Mouse (Mus musculus) testis, adult 2 months (tissue): ENCODE data around the gene Poc1b.

Source experiments
- CTCF ChIP-seq: fragments of 200-500 bp; IDR thresholded peaks from 2 replicates; pipeline ENCODE4 v1.5.1; 2012; ENCODE audit warnings: low read depth, mild to moderate bottlenecking, inconsistent platforms, low read length, moderate library complexity; ENCODE audit not compliant: control insufficient read depth, insufficient read depth, insufficient replicate concordance
- POLR2A ChIP-seq: fragments of 200-500 bp; IDR thresholded peaks from 2 replicates; pipeline ENCODE4 v1.6.1; 2012; ENCODE audit warnings: low read depth, mild to moderate bottlenecking, inconsistent platforms, low read length, moderate library complexity; ENCODE audit not compliant: control insufficient read depth

DNA sequence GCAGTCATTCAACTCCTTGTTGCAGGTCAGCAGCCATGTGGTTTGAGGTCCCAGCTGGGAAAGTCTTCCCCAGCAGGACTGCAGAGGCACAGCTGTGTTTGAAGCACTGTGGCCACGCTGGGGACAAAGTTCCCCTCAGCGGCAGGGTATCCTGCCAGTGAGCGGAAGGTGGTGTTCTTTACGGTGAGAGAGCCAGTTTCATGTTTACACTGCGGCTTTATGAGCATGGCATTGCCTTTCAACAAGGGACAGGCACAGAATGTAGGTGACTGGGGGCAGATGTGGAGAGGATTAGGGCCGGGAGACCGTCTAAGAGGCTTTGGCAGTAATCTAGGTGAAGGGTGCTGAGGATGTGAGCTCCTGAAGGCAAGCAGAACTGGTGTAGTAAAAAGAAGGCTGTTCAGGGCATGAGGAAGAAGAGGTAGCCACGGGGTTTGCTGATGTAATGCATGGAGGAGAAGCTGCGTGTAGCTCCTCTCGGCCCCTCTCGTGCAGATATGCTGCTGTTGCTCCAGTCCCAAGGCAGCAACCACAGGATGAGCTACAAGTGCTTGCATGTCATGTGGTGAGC lies 20.9 kb downstream of the Poc1b start:
- TF ChIP-seq POLR2A = no peak
- TF ChIP-seq CTCF = no peak
